Mouse (Mus musculus): Measurements from ENCODE around the gene Sub1. TPM values are rescaled to one million over a fixed set of nuclear protein-coding genes. Genes with fewer than 3 reads are reported as not detected.

Gene Sub1
- polyA plus RNA-seq, 1 experiment from 2014 or later: 1,109 TPM

- Histone ChIP-seq H3K9ac (ENCODE audit: low read length) (no peak overlapping the region), H3K27ac (replicated peaks; ENCODE audit: low read depth, low read length) (no peak overlapping the region), H3K27me3 (ENCODE audit: control insufficient read depth, insufficient read depth, low read length) (no peaks in the 10 kb centered on the region), H3K9me3 (ENCODE audit: control insufficient read depth, low read length) (no peaks in the 10 kb centered on the region), H3K36me3 (ENCODE audit: control insufficient read depth, insufficient read depth, low read length) (no peaks in the 10 kb centered on the region), H3K4me2 (ENCODE audit: low read depth, severe bottlenecking) (no peak overlapping the region), H3K4me1 (ENCODE audit: control insufficient read depth, insufficient read depth, low read length) (0 out of 2 replicates have a peak, but pooled peaks cover 7% of the 10 kb centered on the region), H3K4me3 (ENCODE audit: low read depth, low read length) (no peak overlapping the region)
- 91% methylated on average over 14 of the region's 14 CpGs for WGBS
- DNase-seq (ENCODE audit: low spot score) (no peak), ATAC-seq (ENCODE audit: insufficient number of reproducible peaks, low FRiP score, low TSS enrichment, low read depth) (no peak)
These were observed 22.7 kb upstream of the Sub1 start for GRCm38 (mm10) chr15:12019443-12019842.

- Histone ChIP-seq H3K27me3 (ENCODE audit: control insufficient read depth, insufficient read depth, low read length) (no peaks in the 10 kb centered on the region), H3K4me1 (ENCODE audit: control insufficient read depth, insufficient read depth, low read length) (0 out of 2 replicates have a peak, but pooled peaks cover 7% of the 10 kb centered on the region), H3K36me3 (ENCODE audit: control insufficient read depth, insufficient read depth, low read length) (no peaks in the 10 kb centered on the region), H3K27ac (replicated peaks; ENCODE audit: low read depth, low read length) (no peak overlapping the region), H3K4me3 (ENCODE audit: low read depth, low read length) (no peak overlapping the region), H3K9me3 (ENCODE audit: control insufficient read depth, low read length) (no peaks in the 10 kb centered on the region), H3K4me2 (ENCODE audit: low read depth, severe bottlenecking) (no peak overlapping the region), H3K9ac (ENCODE audit: low read length) (no peak overlapping the region)
- WGBS: 52% methylated on average over 6 of the region's 6 CpGs
- no peak for DNase-seq (ENCODE audit: low spot score)
- ATAC-seq (ENCODE audit: insufficient number of reproducible peaks, low FRiP score, low TSS enrichment, low read depth): no peak
These were observed 21.6 kb upstream of the Sub1 start for GRCm38 (mm10) chr15:12018428-12018757.

GRCm38 (mm10) chr15:12017700-12018427 lies 21.1 kb upstream of the Sub1 start:
- no peaks in the 10 kb centered on the region for H3K36me3 ChIP-seq (ENCODE audit: control insufficient read depth, insufficient read depth, low read length)
- no peak for DNase-seq (ENCODE audit: low spot score)
- no peak overlapping the region for H3K4me3 ChIP-seq (ENCODE audit: low read depth, low read length)
- WGBS: 33% methylated on average over 13 of the region's 13 CpGs
- H3K9me3 ChIP-seq (ENCODE audit: control insufficient read depth, low read length): no peaks in the 10 kb centered on the region
- no peak overlapping the region for H3K9ac ChIP-seq (ENCODE audit: low read length)
- H3K4me1 ChIP-seq (ENCODE audit: control insufficient read depth, insufficient read depth, low read length): 0 out of 2 replicates have a peak, but pooled peaks cover 7% of the 10 kb centered on the region
- H3K27ac ChIP-seq (replicated peaks; ENCODE audit: low read depth, low read length): no peak overlapping the region
- no peaks in the 10 kb centered on the region for H3K27me3 ChIP-seq (ENCODE audit: control insufficient read depth, insufficient read depth, low read length)
- H3K4me2 ChIP-seq (ENCODE audit: low read depth, severe bottlenecking): no peak overlapping the region
- peak; percentile 73; the same call in 1 of the 2 replicates for ATAC-seq (ENCODE audit: insufficient number of reproducible peaks, low FRiP score, low TSS enrichment, low read depth)

GRCm38 (mm10) chr15:12014197-12014905 lies 17.6 kb upstream of the Sub1 start:
- 83% methylated on average over 5 of the region's 5 CpGs for WGBS

GRCm38 (mm10) chr15:12013532-12014196 lies 16.9 kb upstream of the Sub1 start:
- no peak overlapping the region for H3K4me2 ChIP-seq (ENCODE audit: low read depth, severe bottlenecking)
- 79% methylated on average over 6 of the region's 6 CpGs for WGBS
- ATAC-seq (ENCODE audit: insufficient number of reproducible peaks, low FRiP score, low TSS enrichment, low read depth) (no peak), DNase-seq (ENCODE audit: low spot score) (no peak)
- H3K36me3 ChIP-seq (ENCODE audit: control insufficient read depth, insufficient read depth, low read length): no peaks in the 10 kb centered on the region
- no peaks in the 10 kb centered on the region for H3K27me3 ChIP-seq (ENCODE audit: control insufficient read depth, insufficient read depth, low read length)
- no peaks in the 10 kb centered on the region for H3K9me3 ChIP-seq (ENCODE audit: control insufficient read depth, low read length)
- H3K4me3 ChIP-seq (ENCODE audit: low read depth, low read length): no peak overlapping the region
- H3K27ac ChIP-seq (replicated peaks; ENCODE audit: low read depth, low read length): no peak overlapping the region
- peaks cover 7% of the 10 kb centered on the region; the same call in 1 of the 2 replicates for H3K4me1 ChIP-seq (ENCODE audit: control insufficient read depth, insufficient read depth, low read length)
- H3K9ac ChIP-seq (ENCODE audit: low read length): no peak overlapping the region

More at GRCm38 (mm10) chr15:12014197-12014905, 17.6 kb upstream of the Sub1 start:
- DNase-seq (ENCODE audit: low spot score): no peak
- no peak overlapping the region for H3K27ac ChIP-seq (replicated peaks; ENCODE audit: low read depth, low read length)
- H3K4me3 ChIP-seq (ENCODE audit: low read depth, low read length): no peak overlapping the region
- no peak overlapping the region for H3K9ac ChIP-seq (ENCODE audit: low read length)
- no peaks in the 10 kb centered on the region for H3K36me3 ChIP-seq (ENCODE audit: control insufficient read depth, insufficient read depth, low read length)
- H3K27me3 ChIP-seq (ENCODE audit: control insufficient read depth, insufficient read depth, low read length): no peaks in the 10 kb centered on the region
- H3K4me2 ChIP-seq (ENCODE audit: low read depth, severe bottlenecking): no peak overlapping the region
- H3K4me1 ChIP-seq (ENCODE audit: control insufficient read depth, insufficient read depth, low read length): peaks cover 7% of the 10 kb centered on the region; the same call in 1 of the 2 replicates
- no peaks in the 10 kb centered on the region for H3K9me3 ChIP-seq (ENCODE audit: control insufficient read depth, low read length)
- ATAC-seq (ENCODE audit: insufficient number of reproducible peaks, low FRiP score, low TSS enrichment, low read depth): no peak

GRCm38 (mm10) chr15:12010602-12011044 lies 13.8 kb upstream of the Sub1 start:
- H3K9ac ChIP-seq (ENCODE audit: low read length): 0 out of 2 replicates have a peak overlapping the region, but pooled peaks have one; percentile 18
- no peaks in the 10 kb centered on the region for H3K36me3 ChIP-seq (ENCODE audit: control insufficient read depth, insufficient read depth, low read length)
- DNase-seq (ENCODE audit: low spot score) (no peak), ATAC-seq (ENCODE audit: insufficient number of reproducible peaks, low FRiP score, low TSS enrichment, low read depth) (no peak)
- WGBS: 41% methylated on average over 18 of the region's 18 CpGs
- no peaks in the 10 kb centered on the region; the same call in 1 of the 2 replicates for H3K4me1 ChIP-seq (ENCODE audit: control insufficient read depth, insufficient read depth, low read length)
- 0 out of 2 replicates have a peak overlapping the region, but pooled peaks have one; percentile 11 for H3K4me3 ChIP-seq (ENCODE audit: low read depth, low read length)
- no peaks in the 10 kb centered on the region for H3K9me3 ChIP-seq (ENCODE audit: control insufficient read depth, low read length)
- H3K27me3 ChIP-seq (ENCODE audit: control insufficient read depth, insufficient read depth, low read length): no peaks in the 10 kb centered on the region
- no peak overlapping the region for H3K27ac ChIP-seq (replicated peaks; ENCODE audit: low read depth, low read length)
- peak overlapping the region; percentile 32; the same call in 1 of the 2 replicates for H3K4me2 ChIP-seq (ENCODE audit: low read depth, severe bottlenecking)

- no peak overlapping the region for H3K27ac ChIP-seq (replicated peaks; ENCODE audit: low read depth, low read length)
- H3K4me2 ChIP-seq (ENCODE audit: low read depth, severe bottlenecking): peak overlapping the region; percentile 32; the same call in 1 of the 2 replicates
- H3K4me3 ChIP-seq (ENCODE audit: low read depth, low read length): 0 out of 2 replicates have a peak overlapping the region, but pooled peaks have one; percentile 11
- WGBS: 60% methylated on average over 23 of the region's 23 CpGs
- no peaks in the 10 kb centered on the region for H3K27me3 ChIP-seq (ENCODE audit: control insufficient read depth, insufficient read depth, low read length)
- no peaks in the 10 kb centered on the region for H3K9me3 ChIP-seq (ENCODE audit: control insufficient read depth, low read length)
- H3K4me1 ChIP-seq (ENCODE audit: control insufficient read depth, insufficient read depth, low read length): peaks cover 5% of the 10 kb centered on the region; the same call in 1 of the 2 replicates
- H3K9ac ChIP-seq (ENCODE audit: low read length): 0 out of 2 replicates have a peak overlapping the region, but pooled peaks have one; percentile 18
- H3K36me3 ChIP-seq (ENCODE audit: control insufficient read depth, insufficient read depth, low read length): no peaks in the 10 kb centered on the region
- ATAC-seq (ENCODE audit: insufficient number of reproducible peaks, low FRiP score, low TSS enrichment, low read depth) (no peak), DNase-seq (ENCODE audit: low spot score) (no peak)
These were observed 13.2 kb upstream of the Sub1 start for GRCm38 (mm10) chr15:12009712-12010601.

Measured in limb, embryonic 11.5 days (tissue).